In the genomic region with DNA sequence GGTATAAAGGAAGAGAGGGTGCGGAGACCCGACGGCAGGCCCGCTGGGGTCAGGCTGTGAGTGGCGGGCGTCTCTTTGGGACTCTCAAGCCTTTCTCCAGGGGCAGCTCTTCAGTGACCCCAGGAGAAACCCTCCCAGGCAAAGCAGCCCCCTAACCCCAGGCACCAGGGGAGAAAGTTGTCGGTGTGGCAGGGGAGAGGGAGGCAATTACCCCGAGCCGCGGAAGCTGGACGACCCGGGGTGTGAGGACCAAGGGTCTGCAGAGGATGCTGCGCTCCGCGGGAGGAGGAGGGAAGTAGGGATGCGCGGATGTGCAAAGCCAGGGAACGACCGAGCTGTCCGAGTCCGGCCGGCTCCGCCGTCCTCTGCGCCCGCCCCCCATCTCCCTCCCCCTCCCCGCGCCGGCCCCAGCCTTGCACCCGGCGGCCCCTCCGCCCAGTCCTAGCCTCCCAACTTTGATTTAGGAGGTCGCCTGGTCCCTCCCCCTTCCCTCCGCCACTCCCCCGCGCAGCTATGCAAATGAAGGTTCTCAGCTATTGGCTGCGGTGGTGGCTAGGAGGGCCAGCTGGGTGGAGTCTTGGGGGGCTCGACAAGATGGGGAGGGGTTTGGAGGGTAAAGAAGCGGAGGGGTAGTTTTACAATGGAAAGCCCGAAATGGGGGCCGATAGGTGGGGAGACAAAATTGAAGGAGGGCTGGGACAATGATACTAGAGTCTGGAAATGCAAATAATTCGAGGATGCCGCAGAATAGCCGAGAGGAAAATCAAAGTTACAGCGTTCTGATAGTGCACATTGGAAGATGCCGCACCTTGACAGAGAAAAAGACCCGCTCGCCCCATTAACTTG, we compare ENCODE assay signal across 8 mouse cellular contexts. TPM values are rescaled to one million over a fixed set of nuclear protein-coding genes. Genes with fewer than 3 reads are reported as not detected.
DNase-seq lines count a peak whose midpoint lies in the region; ATAC-seq and TF ChIP-seq lines count a peak whose summit lies in the region.

Gene Stac2 (minus strand): TSS at position 474 of the 846 bp plus-strand sequence.

- no peaks in the 10 kb centered on the region for H3K9me3 ChIP-seq in forebrain, embryonic 11.5 days (ENCODE audit: control insufficient read depth, low read length)
- H3K9me3 ChIP-seq in lung, postnatal 0 days (ENCODE audit: low read length), result no peaks in the 10 kb centered on the region

- intact Hi-C loops in heart, postnatal 36 days (cut with DNase I), result no loop called here

- peak within 1 kb of the TSS; percentile 48 for H3K4me2 ChIP-seq in forebrain, embryonic 11.5 days (ENCODE audit: low read depth, low read length, severe bottlenecking)
- peak within 1 kb of the TSS; percentile 59 for H3K4me2 ChIP-seq in lung, postnatal 0 days (replicated peaks; ENCODE audit: low read depth, low read length)

- peak within 1 kb of the TSS; percentile 41 for H3K9ac ChIP-seq in forebrain, embryonic 11.5 days (ENCODE audit: low read length)
- H3K9ac ChIP-seq in lung, postnatal 0 days (replicated peaks; ENCODE audit: low read depth), result no peak within 1 kb of the TSS

- no peak within 1 kb of the TSS for H3K27ac ChIP-seq in forebrain, embryonic 11.5 days (ENCODE audit: low read depth, low read length)
- H3K27ac ChIP-seq in lung, postnatal 0 days (ENCODE audit: low read length), result no peak within 1 kb of the TSS

- ATAC-seq in forebrain, embryonic 11.5 days (replicated peaks; ENCODE audit: low FRiP score), result peak; percentile 84
- ATAC-seq in lung, postnatal 0 days, result peak; percentile 78

- peak; percentile 93 for DNase-seq in ES-CJ7 (ENCODE audit: low read depth, low spot score)
- DNase-seq in brain, adult 2 months (ENCODE audit: low read depth, low spot score), result peak; percentile 94
- DNase-seq in forebrain, embryonic 11.5 days (ENCODE audit: low spot score), result peak; percentile 90
- DNase-seq in heart, postnatal 36 days, result peak; percentile 61 to 64
- DNase-seq in layer of hippocampus, postnatal 14 days (ENCODE audit: low spot score in 2 of 2), result peak in 1 of 2 experiments; percentile 63
- peak; percentile 56 for DNase-seq in lung, postnatal 0 days (ENCODE audit: low spot score)
- DNase-seq in retina, embryonic 14.5 days (ENCODE audit: low spot score), result peak; percentile 83
- DNase-seq in yolk sac, embryonic 10.5 days (ENCODE audit: low spot score), result peak; percentile 88

- WGBS in forebrain, embryonic 11.5 days, result 1% methylated on average over 37 of the region's 48 CpGs
- WGBS in lung, postnatal 0 days, result 4% methylated on average over 22 of the region's 48 CpGs

- no peak for TF ChIP-seq EP300 in lung, postnatal 0 days (IDR thresholded peaks at IDR 0.05)

- peak within 1 kb of the TSS; percentile 41 for H3K4me3 ChIP-seq in forebrain, embryonic 11.5 days (ENCODE audit: low read depth, low read length)
- peak within 1 kb of the TSS; percentile 34 for H3K4me3 ChIP-seq in lung, postnatal 0 days (ENCODE audit: low read depth, low read length)

- TF ChIP-seq CTCF in lung, postnatal 0 days (IDR thresholded peaks at IDR 0.05), result no peak

- peaks cover 9% of the 10 kb centered on the region; the same call in 1 of the 2 replicates for H3K4me1 ChIP-seq in forebrain, embryonic 11.5 days (replicated peaks; ENCODE audit: control insufficient read depth, insufficient read depth, low read length)
- H3K4me1 ChIP-seq in lung, postnatal 0 days (ENCODE audit: insufficient read depth, low read depth, low read length), result peaks cover 6% of the 10 kb centered on the region; the same call in 1 of the 2 replicates

- peaks cover 45% of the 10 kb centered on the region for H3K27me3 ChIP-seq in forebrain, embryonic 11.5 days (ENCODE audit: control insufficient read depth, insufficient read depth, low read length)
- H3K27me3 ChIP-seq in lung, postnatal 0 days (replicated peaks; ENCODE audit: insufficient read depth, low read length), result peaks cover 39% of the 10 kb centered on the region

- no peaks in the 10 kb centered on the region for H3K36me3 ChIP-seq in forebrain, embryonic 11.5 days (ENCODE audit: control insufficient read depth, insufficient read depth, low read length)
- H3K36me3 ChIP-seq in lung, postnatal 0 days (ENCODE audit: insufficient read depth, low read length), result no peaks in the 10 kb centered on the region

RNA-seq across cellular contexts. Expression of gene Stac2, which starts in this region (rescaled TPM):
- 0.81 and 0.86 TPM in 2 replicates for polyA plus RNA-seq in forebrain, embryonic 11.5 days (2014; fragmentation: Nextera tagmentation; extraction: Ambion mirVana)
- total RNA-seq in heart, postnatal 36 days (2021), result under 1 TPM in 1 of 2 experiments, not detected in 1; 0.17 TPM
- total RNA-seq in layer of hippocampus, postnatal 14 days (2021), result 10 to 100 TPM; 27.2 to 31.0 TPM
- polyA plus RNA-seq in lung, postnatal 0 days (2015; fragmentation: Nextera tagmentation; extraction: Ambion mirVana), result 0.10 and 0.11 TPM in 2 replicates

Comparison
In these comparisons a context has a peak if more than half of its experiments do, and no peak if none do; other contexts are left out.
1. RNA of gene Stac2 (total RNA-seq): 27.2 to 31.0 TPM in layer of hippocampus, postnatal 14 days; 0.17 TPM in heart, postnatal 36 days; every median in the first group is over 10 times any median in the second.
2. Peak in DNase-seq, ATAC-seq, H3K4me3 ChIP-seq, H3K9ac ChIP-seq and H3K4me2 ChIP-seq in forebrain, embryonic 11.5 days; RNA of the gene not detected or under 1 TPM.
3. Peak in DNase-seq in heart, postnatal 36 days; RNA of the gene not detected or under 1 TPM.
4. Peak in DNase-seq, ATAC-seq, H3K4me3 ChIP-seq and H3K4me2 ChIP-seq in lung, postnatal 0 days; RNA of the gene not detected or under 1 TPM.